Mouse (Mus musculus) heart, postnatal 4 days (tissue): ENCODE measurements around the gene Col6a1. TPM values are rescaled to one million over a fixed set of nuclear protein-coding genes. Genes with fewer than 3 reads are reported as not detected.

ENCODE experiments used
- DNase-seq: peaks from one replicate; pipeline ENCODE4 v3.0.0; 2021
- total RNA-seq, 2 experiments: library from RNA; stranded (reverse); gene quantifications; 2 replicates each; pipeline ENCODE4 v1.2.3; 2021

Gene Col6a1
- total RNA-seq, 2 experiments from 2014 or later: 153 to 163 TPM

DNA sequence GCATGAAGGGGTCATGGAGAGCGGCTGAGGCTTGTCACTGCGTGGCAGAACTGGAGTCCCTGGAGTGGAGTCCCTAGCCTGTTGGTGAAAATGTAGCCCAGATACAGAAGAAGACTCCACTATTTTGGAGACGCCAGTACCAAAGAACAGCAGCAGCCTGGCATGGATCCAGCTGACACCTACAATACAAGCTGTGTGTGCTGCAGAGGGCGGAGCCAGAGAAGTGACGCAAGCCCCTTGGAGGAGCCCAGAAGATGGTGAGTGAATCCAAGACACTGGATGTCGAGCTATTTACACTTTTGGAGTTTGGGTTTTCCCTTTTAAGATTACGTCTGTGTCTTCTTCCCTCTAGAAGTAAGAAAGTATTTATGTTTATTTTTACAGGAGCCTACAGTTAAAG is 47.8 kb downstream of the Col6a1 start:
- DNase-seq: peak; percentile 64

DNA sequence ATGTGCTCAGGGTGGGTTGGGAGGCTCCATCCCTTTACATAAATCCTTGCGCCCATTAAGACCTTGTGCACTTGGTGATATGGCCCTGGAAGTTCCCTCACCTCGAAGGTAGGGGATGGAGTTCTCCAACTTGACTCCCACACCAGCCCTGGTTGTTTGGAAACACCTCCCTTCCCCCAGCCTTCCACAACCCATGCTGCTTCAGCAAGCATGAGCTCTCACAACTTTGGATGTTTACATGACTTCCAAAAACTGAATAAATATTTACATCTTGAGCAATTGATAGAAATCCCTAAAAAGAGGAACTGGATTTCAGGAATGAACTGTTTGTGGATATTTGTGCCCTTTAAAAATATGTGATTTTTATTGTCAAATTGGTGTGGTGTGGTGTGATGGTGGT is 50.7 kb downstream of the Col6a1 start:
- DNase-seq: no peak

DNA sequence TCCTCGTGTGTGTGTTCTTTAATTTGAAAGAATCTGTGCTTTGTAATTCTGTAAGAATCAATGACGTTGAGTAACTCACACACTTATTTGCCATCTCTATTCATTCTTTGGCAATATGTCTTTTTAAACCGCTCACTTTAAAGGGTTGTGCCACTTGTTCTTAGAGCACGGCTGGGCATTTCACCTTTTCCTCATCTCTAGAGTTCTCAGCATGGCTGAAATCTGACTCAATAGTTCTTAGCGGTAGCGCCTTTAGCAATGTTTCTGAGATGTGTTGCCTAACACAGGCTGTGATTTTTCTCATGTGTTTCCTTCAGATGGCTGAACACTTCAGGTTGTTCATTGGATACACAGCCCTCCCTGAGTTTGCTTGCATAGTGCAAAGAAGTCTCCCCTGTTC is 51.4 kb downstream of the Col6a1 start:
- no peak for DNase-seq

DNA sequence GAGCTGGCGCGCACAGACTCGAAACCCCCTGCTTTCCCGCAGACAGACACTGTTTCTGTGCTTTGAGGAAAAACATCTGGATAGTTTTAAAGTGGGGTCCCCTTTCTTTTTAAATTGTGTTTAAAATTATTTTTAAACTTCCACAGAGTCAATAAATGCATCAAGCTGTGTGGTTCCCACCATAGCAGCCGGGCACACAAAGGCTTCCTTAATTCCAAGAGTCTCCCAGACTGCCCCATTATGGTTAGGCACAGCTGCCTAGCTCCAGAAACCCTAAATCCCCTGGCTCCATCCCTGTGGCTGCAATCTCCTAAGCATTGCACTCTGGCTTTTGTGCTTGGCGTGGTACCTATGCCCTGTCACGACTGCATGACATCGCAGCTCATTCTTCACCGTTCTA is 54.0 kb downstream of the Col6a1 start:
- DNase-seq: no peak

DNA sequence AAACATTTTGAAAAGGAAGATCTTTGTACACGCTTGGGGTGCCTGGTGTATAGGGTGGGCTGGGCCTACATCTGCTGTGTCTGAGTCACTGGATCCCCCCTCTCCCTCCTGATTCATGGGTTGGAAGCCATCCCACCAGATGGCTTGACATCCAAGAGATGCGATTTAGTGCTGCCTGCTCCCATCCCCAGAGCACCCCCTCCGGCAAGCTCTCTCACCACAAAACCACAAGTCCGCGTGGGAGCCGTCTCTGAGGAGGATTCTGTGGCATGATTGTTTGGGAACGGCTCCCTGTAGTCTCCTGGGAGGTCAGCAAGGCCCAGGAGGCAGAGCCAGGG is 57.1 kb downstream of the Col6a1 start:
- peak; percentile 62 for DNase-seq

DNA sequence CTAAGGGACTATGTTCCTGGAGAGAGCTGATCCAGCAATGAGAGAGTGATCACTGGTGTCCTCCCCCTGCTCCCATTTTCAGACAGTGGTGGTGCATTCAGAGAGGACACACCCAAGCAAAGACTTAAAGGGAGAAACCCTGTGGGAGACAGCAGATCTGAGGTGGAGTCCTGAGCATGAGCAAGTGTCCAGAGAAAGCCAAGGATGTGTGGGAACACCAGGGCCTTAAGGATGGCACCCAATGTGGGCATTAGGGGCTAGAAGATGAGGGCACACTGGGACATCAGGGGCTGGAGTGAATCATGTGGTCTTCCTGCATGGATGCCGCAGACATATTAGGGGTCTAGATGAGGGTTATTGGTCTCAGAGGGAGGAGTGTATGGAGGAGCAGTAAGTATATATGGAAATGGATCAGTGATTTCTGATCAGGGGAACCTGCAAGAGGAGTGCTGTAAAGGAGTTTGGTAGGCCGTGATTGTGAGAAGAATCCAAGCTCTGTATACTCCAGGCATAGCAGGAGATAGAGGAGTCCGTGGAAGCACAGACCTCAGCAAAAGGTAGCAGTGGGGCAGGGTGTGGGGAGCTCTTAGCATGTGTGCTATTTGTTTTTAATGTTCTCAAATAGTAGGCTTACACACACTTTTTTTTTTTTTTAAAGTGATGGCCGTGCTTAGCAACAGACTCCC is 57.6 kb downstream of the Col6a1 start:
- no peak for DNase-seq

DNA sequence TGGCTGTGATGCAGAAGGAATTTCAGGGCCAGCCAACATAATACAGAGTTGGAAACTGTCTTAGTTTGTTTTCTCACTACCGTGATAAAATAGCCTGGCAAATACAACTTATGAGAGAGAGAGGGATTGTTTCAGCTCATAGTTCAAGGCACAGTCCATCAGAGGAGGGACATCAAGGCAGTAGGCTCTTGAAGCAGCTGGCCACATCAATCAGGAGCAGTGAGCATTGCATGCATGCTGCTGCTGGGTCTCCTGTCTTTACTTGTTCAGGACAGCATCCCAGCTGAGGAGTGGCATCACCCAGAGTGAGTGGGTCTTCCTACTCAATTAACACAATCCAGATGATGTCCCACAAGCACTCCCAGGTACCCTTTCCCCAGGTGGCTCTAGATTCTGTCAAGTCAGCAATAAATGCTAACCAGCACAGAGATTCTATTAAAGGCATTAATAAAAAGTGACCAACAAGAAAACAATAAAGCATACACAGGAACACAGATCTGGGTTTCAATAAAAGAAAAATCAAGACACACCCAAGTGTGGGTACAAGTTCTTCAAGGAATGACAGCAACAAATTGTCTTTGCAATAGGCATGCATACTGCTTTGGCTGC is 58.7 kb downstream of the Col6a1 start:
- no peak for DNase-seq

DNA sequence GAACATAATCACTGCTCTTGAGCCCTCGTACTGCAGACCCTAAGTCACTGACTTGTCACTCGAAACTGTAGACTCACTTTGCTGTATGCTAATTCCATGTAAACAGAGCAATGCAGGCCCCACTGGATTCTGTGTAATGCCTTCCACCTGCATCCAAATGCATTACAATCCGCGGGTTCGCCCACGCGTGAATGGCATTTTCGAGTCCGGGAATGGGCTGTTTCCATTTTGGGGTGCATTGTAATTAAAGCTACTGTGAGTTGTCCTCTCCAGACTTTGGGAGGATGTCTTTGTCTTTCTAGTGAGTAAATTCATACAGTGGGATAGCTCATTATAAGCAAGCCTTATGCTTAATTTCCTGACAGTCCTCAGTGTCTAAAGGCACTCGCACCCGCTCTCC is 60.4 kb downstream of the Col6a1 start:
- no peak for DNase-seq

DNA sequence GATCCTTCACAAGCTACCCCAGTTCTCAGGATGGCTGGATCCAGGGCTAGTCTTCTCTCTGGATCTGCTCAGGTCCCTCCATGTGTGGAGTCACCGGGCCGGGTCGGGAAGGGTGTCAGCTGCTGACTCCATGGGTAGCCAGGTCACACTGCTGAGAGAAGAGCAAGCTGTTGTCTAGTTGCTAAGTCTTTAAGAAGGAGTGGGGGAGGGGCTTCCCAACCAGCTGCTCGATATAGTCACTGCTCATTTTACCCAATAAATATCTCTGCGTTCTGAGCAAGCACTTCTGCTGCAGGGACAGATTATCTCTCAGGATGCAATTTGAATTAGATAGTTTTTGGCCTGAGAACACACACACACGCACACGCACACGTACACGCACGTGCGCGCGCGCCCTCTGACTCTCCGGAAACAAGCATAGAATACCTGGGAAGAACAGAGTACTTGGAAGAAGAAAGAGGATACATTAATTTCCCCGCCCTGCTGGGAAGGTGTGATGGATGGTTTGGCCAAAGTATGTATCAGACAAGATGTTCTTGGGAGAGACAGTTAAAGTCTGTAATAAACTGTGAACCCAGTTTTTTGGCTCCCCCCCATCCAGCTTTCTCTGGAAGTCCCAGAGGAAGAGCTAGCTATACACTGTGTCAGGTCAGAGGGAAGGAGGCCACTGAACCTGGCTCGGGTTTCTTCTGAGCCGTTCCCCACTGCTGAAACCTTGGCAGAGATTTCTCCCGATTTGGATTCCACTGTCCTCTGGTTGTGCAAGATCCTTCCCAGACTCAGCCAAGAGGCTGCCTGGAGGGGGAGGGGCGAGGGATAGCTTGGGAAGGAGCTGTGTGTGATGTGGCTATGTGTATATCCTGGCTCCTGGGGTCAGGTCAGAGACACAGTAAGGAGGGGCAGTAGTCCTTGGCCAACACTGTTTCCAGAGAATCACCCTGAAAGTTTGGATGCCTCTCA is 61.5 kb downstream of the Col6a1 start:
- peak; percentile 74 for DNase-seq

Other genes starting within 250 kb of the Col6a1 start
- gene Lss, start 194.6 kb downstream of the Col6a1 start, total RNA-seq: 10 to 100 TPM; 16.8 to 17.2 TPM
- not detected for gene Spatc1l, start 163.9 kb downstream of the Col6a1 start, total RNA-seq
- gene Ftcd, start 150.5 kb downstream of the Col6a1 start, total RNA-seq: under 1 TPM; 0.88 TPM
- gene Col6a2, start 102.5 kb downstream of the Col6a1 start, total RNA-seq: 100 to 1,000 TPM; 201 to 217 TPM
- 10 to 100 TPM; 10.0 to 11.3 TPM for gene Pcbp3, start 235.7 kb upstream of the Col6a1 start, total RNA-seq